Mouse (Mus musculus) T-helper 2 cell (primary cell): ENCODE data around the gene Tmem39a.

Experiments used
- in situ Hi-C: fragments of 300-600 bp; cut with MboI, MseI; formaldehyde crosslinking; loops from one replicate; pipeline ENCODE4 v1.15.1; 2025; ENCODE audit warnings: high pct_unique_total_duplicates

Tmem39a gene

GRCm38 (mm10) chr16:38587572-38587971 lies 29.1 kb downstream of the Tmem39a start:
- in situ Hi-C loops: no loop called here

GRCm38 (mm10) chr16:38591506-38591905 lies 33.0 kb downstream of the Tmem39a start:
- in situ Hi-C loops: no loop called here

- in situ Hi-C loops: no loop called here
Measured at GRCm38 (mm10) chr16:38592026-38592678, 33.7 kb downstream of the Tmem39a start.

- in situ Hi-C loops: no loop called here
Measured at GRCm38 (mm10) chr16:38592946-38593345, 34.4 kb downstream of the Tmem39a start.

- in situ Hi-C loops: no loop called here
Measured at GRCm38 (mm10) chr16:38594435-38594834, 35.9 kb downstream of the Tmem39a start.

- in situ Hi-C loops: no loop called here
Measured at GRCm38 (mm10) chr16:38596099-38596498, 37.6 kb downstream of the Tmem39a start.

- in situ Hi-C loops: no loop called here
Measured at GRCm38 (mm10) chr16:38596651-38597050, 38.2 kb downstream of the Tmem39a start.

GRCm38 (mm10) chr16:38598986-38599680 lies 40.6 kb downstream of the Tmem39a start:
- in situ Hi-C loops: no loop called here

- in situ Hi-C loops: no loop called here
Measured at GRCm38 (mm10) chr16:38602989-38603804, 44.7 kb downstream of the Tmem39a start.

- in situ Hi-C loops: loop anchor here (5.0 kb wide), 1 partner anchor 94 kb away; no protein-coding TSS in a partner anchor
Measured at GRCm38 (mm10) chr16:38606509-38606908, 48.0 kb downstream of the Tmem39a start.

GRCm38 (mm10) chr16:38608687-38609086 lies 50.2 kb downstream of the Tmem39a start:
- in situ Hi-C loops: loop anchor here (5.0 kb wide), 1 partner anchor 96 kb away; no protein-coding TSS in a partner anchor

GRCm38 (mm10) chr16:38609092-38609491 lies 50.6 kb downstream of the Tmem39a start:
- in situ Hi-C loops: loop anchor here (5.0 kb wide), 1 partner anchor 97 kb away; no protein-coding TSS in a partner anchor

- in situ Hi-C loops: no loop called here
Measured at GRCm38 (mm10) chr16:38612646-38613045, 54.1 kb downstream of the Tmem39a start.

- in situ Hi-C loops: no loop called here
Measured at GRCm38 (mm10) chr16:38613646-38614045, 55.1 kb downstream of the Tmem39a start.

GRCm38 (mm10) chr16:38617977-38618376 lies 59.5 kb downstream of the Tmem39a start:
- in situ Hi-C loops: no loop called here

- in situ Hi-C loops: no loop called here
Measured at GRCm38 (mm10) chr16:38619054-38619453, 60.6 kb downstream of the Tmem39a start.

GRCm38 (mm10) chr16:38620696-38621450 lies 62.4 kb downstream of the Tmem39a start:
- in situ Hi-C loops: loop anchor here (5.0 to 10.0 kb wide), 2 partner anchors 101 to 194 kb away; no protein-coding TSS in a partner anchor

- in situ Hi-C loops: loop anchor here (5.0 to 10.0 kb wide), 2 partner anchors 100 to 193 kb away; no protein-coding TSS in a partner anchor
Measured at GRCm38 (mm10) chr16:38622283-38622682, 63.8 kb downstream of the Tmem39a start.

- in situ Hi-C loops: loop anchor here (5.0 to 10.0 kb wide), 2 partner anchors 98 to 190 kb away; no protein-coding TSS in a partner anchor
Measured at GRCm38 (mm10) chr16:38624303-38624702, 65.8 kb downstream of the Tmem39a start.

GRCm38 (mm10) chr16:38625411-38625810 lies 66.9 kb downstream of the Tmem39a start:
- in situ Hi-C loops: loop anchor here (10.0 to 25.0 kb wide), 2 partner anchors 189 to 437 kb away; no protein-coding TSS in a partner anchor

- in situ Hi-C loops: loop anchor here (10.0 to 25.0 kb wide), 2 partner anchors 189 to 436 kb away; no protein-coding TSS in a partner anchor
Measured at GRCm38 (mm10) chr16:38625811-38626369, 67.4 kb downstream of the Tmem39a start.
